Mouse (Mus musculus): ENCODE results near the gene Klk1. TPM values are rescaled to one million over a fixed set of nuclear protein-coding genes. Genes with fewer than 3 reads are reported as not detected.

Gene Klk1
- polyA plus RNA-seq, 1 experiment, result 1.9 TPM

DNA sequence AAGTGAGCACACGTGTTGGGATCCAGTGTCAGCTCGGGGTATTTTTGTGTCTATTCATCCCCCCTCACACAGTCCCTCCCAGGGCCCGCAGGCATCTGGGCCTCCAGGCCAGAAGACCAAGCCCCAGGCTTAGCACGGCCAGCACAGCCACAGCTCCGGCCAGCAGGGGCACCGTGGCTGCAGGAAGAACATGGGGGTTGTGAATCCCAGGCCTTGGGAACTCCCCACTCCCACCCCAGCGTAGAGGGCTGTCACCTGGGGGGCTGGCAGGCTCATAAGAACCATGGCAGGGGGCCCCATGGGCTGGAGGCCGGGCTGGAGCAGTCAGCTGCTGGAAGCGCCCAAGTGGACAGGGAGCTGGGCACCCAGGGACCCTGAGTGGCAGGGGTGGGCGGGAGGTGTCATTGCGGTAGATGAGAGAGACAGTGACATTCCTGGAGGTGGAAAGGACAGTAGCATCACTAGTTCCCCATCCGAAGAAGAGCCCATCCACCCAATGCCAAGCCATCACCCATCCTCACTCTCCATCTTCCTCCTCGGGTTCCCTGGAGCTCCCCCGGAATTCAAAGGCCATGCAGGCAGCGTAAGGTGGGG lies 28.0 kb downstream of the Klk1 start:
- no peak for TF ChIP-seq CTCF (IDR thresholded peaks at IDR 0.05; ENCODE audit: insufficient read depth, low read length)
- TF ChIP-seq POLR2A (IDR thresholded peaks at IDR 0.05; ENCODE audit: borderline replicate concordance, extremely low read depth, low read depth, low read length), result no peak
- H3K4me3 ChIP-seq (replicated peaks; ENCODE audit: extremely low read depth, low read depth, low read length), result no peak overlapping the region
- 69% methylated on average over 15 of the region's 15 CpGs for WGBS
- no peak for DNase-seq
- no peaks in the 10 kb centered on the region for H3K4me1 ChIP-seq (ENCODE audit: control insufficient read depth, insufficient read depth, low read length)

DNA sequence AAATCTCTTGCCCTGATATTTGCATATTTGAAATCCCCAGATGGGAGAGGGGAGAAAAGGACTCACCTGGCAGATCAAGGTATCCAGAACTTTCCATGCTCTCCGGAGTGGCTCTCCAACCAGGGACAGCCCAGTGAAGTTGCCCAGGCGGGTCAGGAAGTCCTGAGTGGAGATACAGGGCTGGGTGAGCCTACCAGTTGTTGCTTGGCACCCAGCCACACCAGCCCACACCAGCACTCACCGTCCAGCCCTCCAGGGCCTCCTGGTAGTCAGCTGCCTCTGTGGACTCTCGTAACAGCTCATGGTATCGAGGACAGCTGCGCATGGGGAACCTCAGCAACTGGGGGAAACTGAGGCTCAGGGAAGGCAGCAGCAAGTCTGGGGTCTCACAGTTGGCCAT lies 29.8 kb downstream of the Klk1 start:
- WGBS, result 55% methylated on average over 6 of the region's 6 CpGs
- DNase-seq, result no peak
- Histone ChIP-seq H3K4me1 (ENCODE audit: control insufficient read depth, insufficient read depth, low read length) (no peaks in the 10 kb centered on the region), H3K4me3 (replicated peaks; ENCODE audit: extremely low read depth, low read depth, low read length) (no peak overlapping the region)
- no peak for TF ChIP-seq CTCF (IDR thresholded peaks at IDR 0.05; ENCODE audit: insufficient read depth, low read length)
- no peak for TF ChIP-seq POLR2A (IDR thresholded peaks at IDR 0.05; ENCODE audit: borderline replicate concordance, extremely low read depth, low read depth, low read length)

DNA sequence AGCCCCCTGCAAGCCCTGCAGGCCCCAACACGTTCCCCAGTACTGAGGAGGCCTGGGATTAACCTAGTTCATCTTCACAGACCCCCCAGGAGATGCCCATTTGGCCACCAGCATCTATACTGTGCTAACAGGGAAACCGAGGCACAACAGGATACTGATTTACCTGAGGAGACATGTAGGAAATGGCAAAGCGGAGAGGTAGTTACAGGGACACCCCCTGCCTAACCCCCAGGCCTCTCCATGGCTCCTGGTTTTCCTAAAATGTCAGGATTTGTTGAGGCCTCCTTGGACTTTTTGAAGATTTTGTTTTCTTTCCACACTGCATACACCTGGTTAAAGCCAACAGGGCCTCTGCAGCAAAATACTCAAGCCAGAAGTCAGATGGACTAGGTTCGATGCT lies 32.1 kb downstream of the Klk1 start, which contains the start of gene Acp4:
Gene Acp4, minus strand, starts transcription at position 101 of the 400 bp plus-strand sequence.
- no peak for DNase-seq
- 71% methylated on average over 4 of the region's 4 CpGs for WGBS
- no peak within 1 kb of the TSS for H3K4me3 ChIP-seq (replicated peaks; ENCODE audit: extremely low read depth, low read depth, low read length)
- no peaks in the 10 kb centered on the region for H3K4me1 ChIP-seq (ENCODE audit: control insufficient read depth, insufficient read depth, low read length)
- TF ChIP-seq POLR2A (IDR thresholded peaks at IDR 0.05; ENCODE audit: borderline replicate concordance, extremely low read depth, low read depth, low read length), result no peak
- TF ChIP-seq CTCF (IDR thresholded peaks at IDR 0.05; ENCODE audit: insufficient read depth, low read length), result no peak

DNA sequence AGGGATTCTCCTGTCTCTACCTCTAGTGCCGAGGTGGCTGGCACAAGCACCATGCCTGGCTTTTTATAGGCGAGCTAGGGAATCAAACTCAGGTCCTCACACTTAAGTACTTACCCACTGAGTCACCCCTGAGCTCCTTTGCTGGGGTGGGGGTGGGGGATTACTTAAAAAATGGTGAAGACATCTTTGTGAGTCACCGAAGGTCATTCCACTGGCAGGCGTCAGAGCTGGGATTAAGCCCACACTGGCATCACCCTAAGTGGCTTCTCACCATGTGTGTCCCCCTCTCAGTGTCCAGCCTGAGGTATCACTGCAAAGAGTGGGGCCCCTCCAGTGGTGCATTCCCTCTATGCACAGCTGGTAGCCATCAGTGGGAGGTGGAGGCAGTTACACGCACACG lies 35.2 kb downstream of the Klk1 start:
- 71% methylated on average over 6 of the region's 6 CpGs for WGBS
- H3K4me1 ChIP-seq (ENCODE audit: control insufficient read depth, insufficient read depth, low read length), result no peaks in the 10 kb centered on the region
- no peak for TF ChIP-seq POLR2A (IDR thresholded peaks at IDR 0.05; ENCODE audit: borderline replicate concordance, extremely low read depth, low read depth, low read length)
- TF ChIP-seq CTCF (IDR thresholded peaks at IDR 0.05; ENCODE audit: insufficient read depth, low read length), result no peak
- no peak overlapping the region for H3K4me3 ChIP-seq (replicated peaks; ENCODE audit: extremely low read depth, low read depth, low read length)
- DNase-seq, result no peak

DNA sequence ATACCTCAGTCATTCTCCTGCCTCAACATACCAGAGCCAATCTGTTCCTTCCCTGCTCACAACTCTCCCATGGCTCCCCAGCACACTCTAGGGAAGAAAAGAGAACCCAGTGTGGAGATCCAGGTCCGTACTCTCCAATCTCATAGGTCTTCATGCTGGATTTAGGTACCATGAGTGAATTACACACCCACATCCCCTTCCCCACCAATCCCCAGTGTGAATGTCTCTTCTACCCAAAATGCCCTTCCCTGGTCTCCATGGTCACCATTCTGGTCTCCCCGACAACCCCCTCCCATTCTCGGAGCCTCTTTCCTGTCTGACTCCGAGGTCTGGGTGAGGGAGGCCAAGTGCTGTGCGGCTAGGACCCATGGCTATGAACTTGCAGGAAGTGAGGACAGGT lies 36.0 kb downstream of the Klk1 start, which contains the start of gene Gm15517:
Gene Gm15517, plus strand, starts transcription at position 301 of the 400 bp plus-strand sequence.
- TF ChIP-seq POLR2A (IDR thresholded peaks at IDR 0.05; ENCODE audit: borderline replicate concordance, extremely low read depth, low read depth, low read length), result no peak
- no peak for TF ChIP-seq CTCF (IDR thresholded peaks at IDR 0.05; ENCODE audit: insufficient read depth, low read length)
- no peaks in the 10 kb centered on the region for H3K4me1 ChIP-seq (ENCODE audit: control insufficient read depth, insufficient read depth, low read length)
- DNase-seq, result no peak
- H3K4me3 ChIP-seq (replicated peaks; ENCODE audit: extremely low read depth, low read depth, low read length), result no peak within 1 kb of the TSS
- WGBS, result 59% methylated on average over 5 of the region's 5 CpGs

DNA sequence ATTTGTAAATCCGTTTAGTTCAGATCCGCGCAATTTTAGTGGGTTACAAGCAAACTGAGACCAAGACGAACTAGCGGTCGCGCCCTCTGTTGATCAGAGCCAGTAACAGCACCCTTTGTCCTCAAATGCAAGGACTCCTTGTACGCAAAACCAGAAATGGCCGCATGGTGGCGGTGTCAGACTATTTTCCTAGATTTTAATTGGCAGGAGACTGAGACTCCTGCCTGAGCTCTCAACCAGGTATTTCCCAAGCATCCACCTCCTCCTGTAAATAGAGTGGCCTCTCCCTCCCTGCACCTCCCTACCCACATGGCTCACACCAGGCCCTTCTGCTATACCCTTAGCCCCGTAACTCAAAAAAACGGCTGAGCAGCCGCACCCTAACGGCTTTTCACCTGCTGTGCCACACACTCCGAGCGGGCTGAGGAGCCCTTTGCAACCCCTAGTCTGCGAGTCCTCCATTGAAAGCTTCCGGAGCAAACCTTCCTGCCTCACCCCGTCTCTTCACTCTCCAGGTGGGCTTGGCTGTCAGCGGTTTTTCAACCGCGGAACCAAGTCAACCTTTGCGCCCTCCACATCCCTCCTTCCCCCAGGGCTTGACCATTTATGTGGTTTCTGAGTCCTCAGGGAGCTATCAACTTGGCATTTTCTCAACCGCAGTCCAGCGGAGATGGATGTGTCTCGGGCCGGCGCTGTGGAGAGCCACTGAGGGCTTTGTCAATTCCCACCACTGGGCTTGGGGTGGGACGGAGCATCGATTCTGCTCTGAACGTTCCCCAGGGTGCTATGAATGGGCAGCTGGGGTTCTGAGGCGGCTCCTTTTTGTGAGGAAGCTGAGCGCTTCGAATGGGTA lies 37.9 kb downstream of the Klk1 start:
- WGBS, result 4% methylated on average over 34 of the region's 34 CpGs
- TF ChIP-seq CTCF (IDR thresholded peaks at IDR 0.05; ENCODE audit: insufficient read depth, low read length) (peak; percentile 97), POLR2A (IDR thresholded peaks at IDR 0.05; ENCODE audit: borderline replicate concordance, extremely low read depth, low read depth, low read length) (no peak)
- DNase-seq, result peak; percentile 97
- Histone ChIP-seq H3K4me1 (ENCODE audit: control insufficient read depth, insufficient read depth, low read length) (no peaks in the 10 kb centered on the region), H3K4me3 (replicated peaks; ENCODE audit: extremely low read depth, low read depth, low read length) (no peak overlapping the region)

DNA sequence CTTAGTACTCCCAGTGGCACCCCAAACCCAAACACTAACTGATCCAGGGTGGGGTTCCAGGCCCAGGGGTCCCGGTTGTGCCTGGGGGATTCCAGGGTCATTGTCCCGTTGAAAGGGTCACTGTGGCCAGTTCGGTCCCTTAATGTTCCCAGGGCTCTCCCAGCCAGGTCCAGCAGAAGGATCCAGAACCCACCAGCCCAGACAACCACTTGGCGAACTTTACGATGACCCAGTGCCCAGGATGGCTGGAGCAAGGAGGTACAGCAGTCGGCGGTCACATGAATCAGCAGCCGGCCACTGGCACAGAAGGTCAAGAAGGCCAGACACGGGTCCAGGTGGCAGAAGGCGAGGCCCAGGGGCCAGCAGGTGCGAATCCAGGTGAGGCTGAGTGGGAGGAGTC lies 43.0 kb downstream of the Klk1 start:
- no peaks in the 10 kb centered on the region for H3K4me1 ChIP-seq (ENCODE audit: control insufficient read depth, insufficient read depth, low read length)
- DNase-seq, result no peak
- TF ChIP-seq POLR2A (IDR thresholded peaks at IDR 0.05; ENCODE audit: borderline replicate concordance, extremely low read depth, low read depth, low read length), result no peak
- TF ChIP-seq CTCF (IDR thresholded peaks at IDR 0.05; ENCODE audit: insufficient read depth, low read length), result no peak
- H3K4me3 ChIP-seq (replicated peaks; ENCODE audit: extremely low read depth, low read depth, low read length), result no peak overlapping the region
- WGBS, result 71% methylated on average over 11 of the region's 11 CpGs

DNA sequence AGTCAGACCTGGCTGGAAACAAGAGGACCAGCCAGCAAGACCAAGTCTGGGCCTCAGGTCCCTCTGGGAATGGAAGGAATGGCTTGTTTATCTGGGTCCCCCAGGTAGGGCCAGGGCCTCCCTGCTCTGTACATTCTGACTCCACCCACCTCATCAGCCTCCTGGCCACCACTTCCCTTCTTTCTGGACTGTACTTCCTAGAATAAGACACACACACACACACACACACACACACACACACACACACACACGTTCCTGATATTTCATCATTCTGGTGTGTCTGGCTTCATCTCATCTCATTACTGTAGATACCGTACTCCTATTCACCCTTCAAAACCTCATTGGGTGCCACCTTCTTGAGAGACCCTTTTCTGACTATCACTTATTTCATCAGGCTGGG lies 44.2 kb downstream of the Klk1 start:
- TF ChIP-seq POLR2A (IDR thresholded peaks at IDR 0.05; ENCODE audit: borderline replicate concordance, extremely low read depth, low read depth, low read length) (no peak), CTCF (IDR thresholded peaks at IDR 0.05; ENCODE audit: insufficient read depth, low read length) (no peak)
- WGBS, result 71% methylated on average over 2 of the region's 2 CpGs

DNA sequence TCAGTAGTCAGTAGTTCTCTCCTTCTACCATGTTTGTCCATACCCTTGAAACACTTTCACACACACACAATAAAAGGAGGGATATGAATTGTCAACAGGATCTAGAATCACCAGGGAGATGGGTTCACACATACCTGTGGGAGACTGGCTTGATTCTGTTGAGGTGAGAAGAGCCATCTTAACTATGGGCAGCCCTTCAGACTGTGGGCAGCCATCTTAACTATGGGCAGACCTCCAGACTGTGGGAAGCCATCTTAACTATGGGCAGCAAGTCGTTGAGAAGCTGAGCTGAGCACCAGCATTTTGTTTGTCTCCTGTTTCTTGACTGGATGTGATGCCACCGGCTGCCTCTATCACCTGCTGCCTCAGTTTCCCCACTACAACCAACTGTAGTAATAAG lies 46.1 kb downstream of the Klk1 start:
- Histone ChIP-seq H3K4me3 (replicated peaks; ENCODE audit: extremely low read depth, low read depth, low read length) (no peak overlapping the region), H3K4me1 (ENCODE audit: control insufficient read depth, insufficient read depth, low read length) (no peaks in the 10 kb centered on the region)
- no peak for DNase-seq
- TF ChIP-seq CTCF (IDR thresholded peaks at IDR 0.05; ENCODE audit: insufficient read depth, low read length), result no peak
- no peak for TF ChIP-seq POLR2A (IDR thresholded peaks at IDR 0.05; ENCODE audit: borderline replicate concordance, extremely low read depth, low read depth, low read length)
- WGBS, result 68% methylated on average over 2 of the region's 2 CpGs

More for the DNA sequence above, 44.2 kb downstream of the Klk1 start:
- Histone ChIP-seq H3K4me1 (ENCODE audit: control insufficient read depth, insufficient read depth, low read length) (no peaks in the 10 kb centered on the region), H3K4me3 (replicated peaks; ENCODE audit: extremely low read depth, low read depth, low read length) (no peak overlapping the region)
- no peak for DNase-seq
